Mouse (Mus musculus): ENCODE measurements around the gene Otud7a.

GRCm38 (mm10) chr7:63445346-63445700, 772 bp downstream of the Otud7a start:
- TF ChIP-seq EP300 (IDR thresholded peaks at IDR 0.05; ENCODE audit: low read depth): no peak
- TF ChIP-seq CTCF (IDR thresholded peaks at IDR 0.05; ENCODE audit: low read depth): no peak
